Mouse (Mus musculus): Measurements from ENCODE around the gene Epb41. TPM values are rescaled to one million over a fixed set of nuclear protein-coding genes. Genes with fewer than 3 reads are reported as not detected.

The Epb41 gene
- total and polyA plus RNA-seq, 2 experiments from 2014 or later: 29.4 to 77.1 TPM

DNA sequence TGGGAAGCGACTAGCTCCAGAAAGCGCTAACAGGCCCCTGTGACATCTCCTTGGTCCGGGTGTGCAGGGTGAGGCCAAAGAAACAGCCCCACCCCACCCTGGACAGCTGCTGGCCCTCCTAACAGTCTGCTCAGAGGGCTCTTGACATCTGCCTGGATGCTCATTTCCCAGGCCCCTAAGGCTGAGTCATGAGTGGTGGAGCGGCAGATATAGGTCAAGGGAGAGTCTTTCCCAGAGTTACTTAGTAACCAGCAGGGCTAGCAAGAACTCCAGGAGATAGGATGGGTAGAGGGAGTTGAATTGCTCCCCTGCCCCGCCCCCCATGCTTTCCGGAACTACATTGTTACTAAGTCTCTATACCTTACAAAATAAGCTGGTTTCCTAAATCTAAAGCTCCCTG lies 18.0 kb upstream of the Epb41 start:
- Histone ChIP-seq H3K4me3 (ENCODE audit: low read depth, low read length) (no peak overlapping the region), H3K9me3 (ENCODE audit: low read length) (no peaks in the 10 kb centered on the region), H3K36me3 (ENCODE audit: insufficient read depth, low read length) (no peaks in the 10 kb centered on the region), H3K4me1 (ENCODE audit: insufficient read depth, low read length) (no peaks in the 10 kb centered on the region), H3K27me3 (ENCODE audit: insufficient read depth, low read length) (no peaks in the 10 kb centered on the region), H3K27ac (ENCODE audit: low read depth, low read length) (no peak overlapping the region), H3K4me2 (ENCODE audit: low read depth, low read length, poor library complexity, severe bottlenecking) (no peak overlapping the region), H3K9ac (replicated peaks; ENCODE audit: low read length, poor library complexity, severe bottlenecking) (no peak overlapping the region)
- WGBS: 89% methylated on average over 6 of the region's 6 CpGs
- no peak for TF ChIP-seq CTCF (IDR thresholded peaks at IDR 0.05)
- DNase-seq (ENCODE audit: low spot score) (no peak), ATAC-seq (ENCODE audit: low FRiP score) (no peak)

DNA sequence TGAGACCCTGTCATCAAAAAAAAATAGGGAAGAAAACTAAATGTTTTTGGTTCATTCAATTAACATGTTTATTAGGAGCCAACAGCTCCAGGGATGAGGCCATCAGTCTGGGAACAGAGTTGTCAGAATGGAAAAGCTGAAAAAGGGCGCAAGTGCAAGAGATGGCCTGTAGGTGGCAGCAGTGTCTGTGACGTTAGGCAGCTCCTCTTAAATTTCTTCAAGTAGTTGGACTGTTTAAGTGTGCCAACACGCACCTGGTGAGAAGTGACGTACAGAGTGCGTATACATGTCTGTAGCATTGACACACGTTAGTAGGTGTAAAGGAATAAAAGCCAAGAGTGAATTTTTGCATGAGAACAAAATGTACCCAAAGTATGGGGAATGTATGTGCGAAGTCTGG lies 13.8 kb upstream of the Epb41 start:
- TF ChIP-seq CTCF (IDR thresholded peaks at IDR 0.05): peak; percentile 97
- peak; percentile 83 for DNase-seq (ENCODE audit: low spot score)
- no peaks in the 10 kb centered on the region for H3K4me1 ChIP-seq (ENCODE audit: insufficient read depth, low read length)
- H3K4me3 ChIP-seq (ENCODE audit: low read depth, low read length): no peak overlapping the region
- no peaks in the 10 kb centered on the region for H3K36me3 ChIP-seq (ENCODE audit: insufficient read depth, low read length)
- no peak for ATAC-seq (ENCODE audit: low FRiP score)
- H3K27me3 ChIP-seq (ENCODE audit: insufficient read depth, low read length): no peaks in the 10 kb centered on the region
- WGBS: 18% methylated on average over 7 of the region's 7 CpGs
- H3K4me2 ChIP-seq (ENCODE audit: low read depth, low read length, poor library complexity, severe bottlenecking): no peak overlapping the region
- H3K9ac ChIP-seq (replicated peaks; ENCODE audit: low read length, poor library complexity, severe bottlenecking): no peak overlapping the region
- no peak overlapping the region for H3K27ac ChIP-seq (ENCODE audit: low read depth, low read length)
- no peaks in the 10 kb centered on the region for H3K9me3 ChIP-seq (ENCODE audit: low read length)

DNA sequence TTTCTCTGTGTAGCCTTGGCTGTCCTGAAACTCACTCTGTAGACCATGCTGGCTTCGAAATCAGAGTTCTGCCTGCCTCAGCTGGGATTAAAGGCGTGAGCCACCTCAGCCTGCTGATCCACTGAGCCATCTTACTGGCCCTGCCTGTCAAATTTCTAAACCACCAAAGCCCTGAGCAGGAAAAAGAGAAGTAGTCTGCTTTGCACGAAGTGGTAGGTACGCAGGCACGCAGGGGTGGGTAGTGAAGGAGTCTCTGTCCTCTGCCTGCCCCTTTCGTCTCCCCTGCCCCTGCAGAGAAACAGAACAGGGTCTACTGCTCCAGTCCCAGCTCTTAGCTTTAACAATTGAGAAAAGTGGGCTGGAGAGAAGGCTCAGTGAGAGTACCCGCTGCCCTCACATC lies 10.0 kb upstream of the Epb41 start:
- Histone ChIP-seq H3K9me3 (ENCODE audit: low read length) (no peaks in the 10 kb centered on the region), H3K27ac (ENCODE audit: low read depth, low read length) (no peak overlapping the region), H3K4me3 (ENCODE audit: low read depth, low read length) (no peak overlapping the region), H3K9ac (replicated peaks; ENCODE audit: low read length, poor library complexity, severe bottlenecking) (no peak overlapping the region), H3K36me3 (ENCODE audit: insufficient read depth, low read length) (no peaks in the 10 kb centered on the region), H3K27me3 (ENCODE audit: insufficient read depth, low read length) (no peaks in the 10 kb centered on the region), H3K4me1 (ENCODE audit: insufficient read depth, low read length) (no peaks in the 10 kb centered on the region), H3K4me2 (ENCODE audit: low read depth, low read length, poor library complexity, severe bottlenecking) (no peak overlapping the region)
- DNase-seq (ENCODE audit: low spot score): no peak
- no peak for TF ChIP-seq CTCF (IDR thresholded peaks at IDR 0.05)
- no peak for ATAC-seq (ENCODE audit: low FRiP score)
- WGBS: 80% methylated on average over 7 of the region's 7 CpGs

DNA sequence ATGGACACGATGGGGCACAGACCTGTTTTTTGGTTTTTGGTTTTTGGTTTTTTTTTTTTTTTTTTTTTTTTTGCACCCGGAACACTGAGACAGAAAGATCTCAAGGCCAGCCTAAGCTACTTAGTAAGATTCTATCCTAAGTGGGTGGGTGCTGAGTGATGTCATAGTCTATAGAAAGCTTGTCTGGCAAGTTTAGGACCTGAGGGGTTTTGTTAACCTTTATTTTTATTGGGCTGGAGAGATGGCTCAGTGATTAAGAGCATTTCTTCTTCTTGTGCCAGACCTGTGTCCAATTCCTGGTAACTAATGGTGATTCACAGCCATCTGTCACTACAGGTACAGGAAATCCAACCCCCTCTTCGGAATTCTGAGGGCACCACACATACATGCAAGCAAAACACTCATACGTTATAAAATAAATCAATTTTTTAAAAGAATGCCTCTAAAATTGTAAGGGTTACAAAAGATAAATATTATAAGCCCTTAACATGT lies 5.4 kb upstream of the Epb41 start:
- Histone ChIP-seq H3K27ac (ENCODE audit: low read depth, low read length) (no peak overlapping the region), H3K9ac (replicated peaks; ENCODE audit: low read length, poor library complexity, severe bottlenecking) (no peak overlapping the region), H3K4me1 (ENCODE audit: insufficient read depth, low read length) (no peaks in the 10 kb centered on the region), H3K4me3 (ENCODE audit: low read depth, low read length) (no peak overlapping the region), H3K27me3 (ENCODE audit: insufficient read depth, low read length) (no peaks in the 10 kb centered on the region), H3K9me3 (ENCODE audit: low read length) (no peaks in the 10 kb centered on the region), H3K36me3 (ENCODE audit: insufficient read depth, low read length) (no peaks in the 10 kb centered on the region), H3K4me2 (ENCODE audit: low read depth, low read length, poor library complexity, severe bottlenecking) (no peak overlapping the region)
- no peak for TF ChIP-seq CTCF (IDR thresholded peaks at IDR 0.05)
- no peak for DNase-seq (ENCODE audit: low spot score)
- no peak for ATAC-seq (ENCODE audit: low FRiP score)
- 72% methylated on average over 4 of the region's 4 CpGs for WGBS

DNA sequence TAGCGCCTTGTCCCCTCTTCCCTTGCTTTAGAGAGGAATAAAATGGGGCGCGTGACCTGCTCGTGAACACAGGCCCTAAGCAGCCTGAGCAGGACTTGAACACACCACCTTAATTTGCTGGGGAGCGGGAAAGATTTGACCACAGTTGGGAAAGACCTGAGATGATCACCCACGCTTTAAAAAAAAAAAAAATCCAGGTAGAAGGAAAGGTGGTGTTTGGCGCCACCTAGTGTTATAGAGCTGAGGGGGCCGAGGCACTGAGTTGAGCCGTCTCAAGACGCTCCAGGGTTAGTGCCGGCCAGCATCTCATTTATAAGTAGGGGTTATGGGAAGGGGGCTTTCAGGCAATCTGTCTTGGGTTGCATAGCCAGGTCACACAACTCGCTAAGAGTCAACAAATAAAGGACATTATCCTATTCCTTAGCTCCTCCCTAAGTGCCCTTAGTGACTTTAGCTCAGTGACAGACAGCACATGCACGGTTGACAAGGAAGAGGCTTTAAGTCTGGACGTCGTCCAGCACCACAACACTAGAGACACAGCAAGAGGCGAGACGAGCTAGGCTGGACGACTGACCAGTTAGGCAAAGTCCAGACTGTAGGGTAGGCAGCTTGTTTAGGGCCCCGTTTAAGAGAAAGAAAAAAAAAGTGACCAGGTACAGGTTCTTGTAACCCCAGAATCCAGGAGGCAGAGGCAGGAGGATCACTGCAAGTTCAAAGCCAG lies 4.6 kb upstream of the Epb41 start:
- TF ChIP-seq CTCF (IDR thresholded peaks at IDR 0.05): peak; percentile 95
- Histone ChIP-seq H3K36me3 (ENCODE audit: insufficient read depth, low read length) (no peaks in the 10 kb centered on the region), H3K4me2 (ENCODE audit: low read depth, low read length, poor library complexity, severe bottlenecking) (no peak overlapping the region), H3K9me3 (ENCODE audit: low read length) (no peaks in the 10 kb centered on the region), H3K4me1 (ENCODE audit: insufficient read depth, low read length) (no peaks in the 10 kb centered on the region), H3K27me3 (ENCODE audit: insufficient read depth, low read length) (no peaks in the 10 kb centered on the region), H3K27ac (ENCODE audit: low read depth, low read length) (no peak overlapping the region), H3K4me3 (ENCODE audit: low read depth, low read length) (no peak overlapping the region), H3K9ac (replicated peaks; ENCODE audit: low read length, poor library complexity, severe bottlenecking) (no peak overlapping the region)
- ATAC-seq (ENCODE audit: low FRiP score): no peak
- 10% methylated on average over 19 of the region's 19 CpGs for WGBS
- peak; percentile 79 for DNase-seq (ENCODE audit: low spot score)

DNA sequence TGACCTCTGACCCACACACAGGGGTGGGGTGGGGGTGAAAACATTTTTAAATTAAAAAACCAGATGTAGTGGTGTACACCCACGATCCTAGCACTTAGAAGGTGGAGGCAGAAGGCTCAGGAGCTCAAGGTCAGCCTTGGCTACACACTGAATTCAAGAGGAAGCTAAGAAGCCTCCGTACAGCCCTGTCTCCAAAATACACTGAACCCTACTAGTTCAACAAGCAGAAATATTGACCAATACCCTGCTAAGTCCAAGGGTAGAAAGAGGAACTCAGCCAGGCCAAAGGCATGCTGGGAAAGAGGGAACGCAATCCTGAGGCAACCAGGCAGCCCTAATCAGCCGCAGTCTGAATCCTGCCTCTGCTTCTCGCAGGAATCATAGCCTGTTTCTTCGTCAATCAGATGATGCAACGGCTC lies 3.2 kb upstream of the Epb41 start:
- no peak for ATAC-seq (ENCODE audit: low FRiP score)
- no peak overlapping the region for H3K27ac ChIP-seq (ENCODE audit: low read depth, low read length)
- 57% methylated on average over 7 of the region's 7 CpGs for WGBS

More for the DNA sequence above, 3.2 kb upstream of the Epb41 start:
- Histone ChIP-seq H3K9ac (replicated peaks; ENCODE audit: low read length, poor library complexity, severe bottlenecking) (no peak overlapping the region), H3K9me3 (ENCODE audit: low read length) (no peaks in the 10 kb centered on the region), H3K4me3 (ENCODE audit: low read depth, low read length) (no peak overlapping the region), H3K4me1 (ENCODE audit: insufficient read depth, low read length) (0 out of 2 replicates have a peak, but pooled peaks cover 2% of the 10 kb centered on the region), H3K4me2 (ENCODE audit: low read depth, low read length, poor library complexity, severe bottlenecking) (no peak overlapping the region), H3K36me3 (ENCODE audit: insufficient read depth, low read length) (no peaks in the 10 kb centered on the region), H3K27me3 (ENCODE audit: insufficient read depth, low read length) (no peaks in the 10 kb centered on the region)
- no peak for TF ChIP-seq CTCF (IDR thresholded peaks at IDR 0.05)
- DNase-seq (ENCODE audit: low spot score): no peak
